Mouse (Mus musculus): ENCODE measurements around the gene Atg14.
"Not testable (repeated sequence)": the region's sequence is repeated elsewhere in the genome, so short reads cannot be mapped to it uniquely, and the experiment has no call there.

Atg14 gene

GRCm38 (mm10) chr14:47570549-47570948 lies at the start of gene Atg14:
TSS of gene Atg14 (minus strand) at chr14:47570649.
- DNase-seq (ENCODE audit: low read depth, low spot score): not testable (repeated sequence)

GRCm38 (mm10) chr14:47618891-47619290 lies 48.4 kb upstream of the Atg14 start:
- DNase-seq (ENCODE audit: low read depth, low spot score): no peak

- DNase-seq (ENCODE audit: low read depth, low spot score): no peak
These were observed 42.8 kb upstream of the Atg14 start for GRCm38 (mm10) chr14:47613254-47613653.

- DNase-seq (ENCODE audit: low read depth, low spot score): peak; percentile 50
These were observed 27.5 kb upstream of the Atg14 start for GRCm38 (mm10) chr14:47597942-47598388.

- DNase-seq (ENCODE audit: low read depth, low spot score): no peak
These were observed 24.1 kb upstream of the Atg14 start for GRCm38 (mm10) chr14:47594426-47595103.

GRCm38 (mm10) chr14:47590391-47590975 lies 20.0 kb upstream of the Atg14 start:
- no peak for DNase-seq (ENCODE audit: low read depth, low spot score)

GRCm38 (mm10) chr14:47589444-47589843 lies 19.0 kb upstream of the Atg14 start:
- DNase-seq (ENCODE audit: low read depth, low spot score): no peak

- DNase-seq (ENCODE audit: low read depth, low spot score): no peak
These were observed 13.9 kb upstream of the Atg14 start for GRCm38 (mm10) chr14:47584346-47584745.

GRCm38 (mm10) chr14:47581681-47582080 lies 11.2 kb upstream of the Atg14 start:
- no peak for DNase-seq (ENCODE audit: low read depth, low spot score)

GRCm38 (mm10) chr14:47581280-47581679 lies 10.8 kb upstream of the Atg14 start:
- no peak for DNase-seq (ENCODE audit: low read depth, low spot score)

- DNase-seq (ENCODE audit: low read depth, low spot score): no peak
These were observed 7.6 kb upstream of the Atg14 start for GRCm38 (mm10) chr14:47578086-47578485.

- no peak for DNase-seq (ENCODE audit: low read depth, low spot score)
These were observed 6.2 kb upstream of the Atg14 start for GRCm38 (mm10) chr14:47576687-47577086.

- DNase-seq (ENCODE audit: low read depth, low spot score): no peak
These were observed 4.3 kb upstream of the Atg14 start for GRCm38 (mm10) chr14:47574721-47575120.

- DNase-seq (ENCODE audit: low read depth, low spot score): no peak
These were observed 2.3 kb upstream of the Atg14 start for GRCm38 (mm10) chr14:47572707-47573106.

GRCm38 (mm10) chr14:47567962-47568652 lies 2.3 kb downstream of the Atg14 start:
- peak; percentile 92 for DNase-seq (ENCODE audit: low read depth, low spot score)

GRCm38 (mm10) chr14:47563106-47563505 lies 7.3 kb downstream of the Atg14 start:
- no peak for DNase-seq (ENCODE audit: low read depth, low spot score)

GRCm38 (mm10) chr14:47562530-47562929 lies 7.9 kb downstream of the Atg14 start:
- DNase-seq (ENCODE audit: low read depth, low spot score): no peak

- DNase-seq (ENCODE audit: low read depth, low spot score): no peak
These were observed 9.7 kb downstream of the Atg14 start for GRCm38 (mm10) chr14:47560714-47561113.

- DNase-seq (ENCODE audit: low read depth, low spot score): no peak
These were observed 15.2 kb downstream of the Atg14 start for GRCm38 (mm10) chr14:47555225-47555624.

GRCm38 (mm10) chr14:47554236-47554635 lies 16.2 kb downstream of the Atg14 start:
- no peak for DNase-seq (ENCODE audit: low read depth, low spot score)

- DNase-seq (ENCODE audit: low read depth, low spot score): no peak
These were observed 17.1 kb downstream of the Atg14 start for GRCm38 (mm10) chr14:47553380-47553779.

GRCm38 (mm10) chr14:47551668-47552067 lies 18.8 kb downstream of the Atg14 start:
- DNase-seq (ENCODE audit: low read depth, low spot score): no peak

- DNase-seq (ENCODE audit: low read depth, low spot score): no peak
These were observed 25.6 kb downstream of the Atg14 start for GRCm38 (mm10) chr14:47544877-47545276.
